Mouse (Mus musculus) lung, postnatal 14 days (tissue): ENCODE measurements at regions not wholly inside any gene's neighbourhood (a gene's known extent, or its start where the extent isn't known, plus 50 kb on each side); places are given as distances from the start of the nearest gene placed in this dataset.

Experiments
- DNase-seq: peaks from one replicate; pipeline ENCODE4 v3.0.0; 2021

- no peak for DNase-seq
Observed at GRCm38 (mm10) chr19:32881443-32881842, 124.1 kb downstream of the Pten start.

GRCm38 (mm10) chr19:32884279-32884678 is 127.0 kb downstream of the Pten start:
- no peak for DNase-seq

- DNase-seq: no peak
Observed at GRCm38 (mm10) chr19:32885481-32886131, 128.3 kb downstream of the Pten start.

- no peak for DNase-seq
Observed at GRCm38 (mm10) chr19:32887190-32887589, 129.9 kb downstream of the Pten start.

GRCm38 (mm10) chr19:32888616-32889305 is 131.5 kb downstream of the Pten start:
- no peak for DNase-seq

GRCm38 (mm10) chr19:32890801-32891200 is 133.5 kb downstream of the Pten start:
- DNase-seq: no peak

- DNase-seq: no peak
Observed at GRCm38 (mm10) chr19:32892469-32892868, 135.2 kb downstream of the Pten start.

GRCm38 (mm10) chr19:32903454-32904108 is 146.3 kb downstream of the Pten start:
- DNase-seq: peak; percentile 61

- DNase-seq: no peak
Observed at GRCm38 (mm10) chr19:32904517-32904916, 147.2 kb downstream of the Pten start.

- DNase-seq: peak; percentile 22
Observed at GRCm38 (mm10) chr19:32905901-32906431, 148.7 kb downstream of the Pten start.

GRCm38 (mm10) chr19:32906820-32907219 is 149.5 kb downstream of the Pten start:
- no peak for DNase-seq

GRCm38 (mm10) chr19:32910050-32910462 is 152.8 kb downstream of the Pten start:
- DNase-seq: no peak

GRCm38 (mm10) chr19:32912323-32912722 is 155.0 kb downstream of the Pten start:
- DNase-seq: no peak

- no peak for DNase-seq
Observed at GRCm38 (mm10) chr19:32916507-32917280, 159.4 kb downstream of the Pten start.

GRCm38 (mm10) chr19:32921021-32921420 is 163.7 kb downstream of the Pten start:
- no peak for DNase-seq

GRCm38 (mm10) chr19:32923911-32924310 is 166.6 kb downstream of the Pten start:
- no peak for DNase-seq

GRCm38 (mm10) chr19:32925628-32926505 is 168.6 kb downstream of the Pten start:
- DNase-seq: no peak

GRCm38 (mm10) chr19:32926571-32926970 is 169.3 kb downstream of the Pten start:
- DNase-seq: no peak

- no peak for DNase-seq
Observed at GRCm38 (mm10) chr19:32933676-32934075, 176.4 kb downstream of the Pten start.

GRCm38 (mm10) chr19:32935638-32936037 is 178.3 kb downstream of the Pten start:
- DNase-seq: no peak

- DNase-seq: no peak
Observed at GRCm38 (mm10) chr19:32937591-32937990, 180.3 kb downstream of the Pten start.

GRCm38 (mm10) chr19:32939692-32940091 is 182.4 kb downstream of the Pten start:
- no peak for DNase-seq
